Mouse (Mus musculus) liver, embryonic 12.5 days (tissue): ENCODE results near the gene Adm. TPM values are rescaled to one million over a fixed set of nuclear protein-coding genes. Genes with fewer than 3 reads are reported as not detected.

Source experiments
- ATAC-seq: fragments of 200-750 bp; cut with Nextera tagmentation; 2 replicates; pipeline ENCODE4 v1.8.0; 2017; ENCODE audit warnings: moderate number of reproducible peaks, mild to moderate bottlenecking, moderate library complexity
- H3K27ac ChIP-seq: fragments of 300-500 bp; sonication (generic); 2 replicates; pipeline ENCODE4 v1.5.1; 2016; ENCODE audit warnings: mild to moderate bottlenecking
- H3K27me3 ChIP-seq: fragments of 300-500 bp; sonication (generic); replicated peaks from 2 replicates; pipeline ENCODE4 v1.6.1; 2016; ENCODE audit warnings: mild to moderate bottlenecking, moderate library complexity
- H3K36me3 ChIP-seq: fragments of 300-500 bp; sonication (generic); 2 replicates; pipeline ENCODE4 v1.6.1; 2016; ENCODE audit warnings: mild to moderate bottlenecking, moderate library complexity
- H3K4me1 ChIP-seq: fragments of 300-500 bp; sonication (generic); 2 replicates; pipeline ENCODE4 v1.6.1; 2016
- H3K4me2 ChIP-seq: fragments of 300-500 bp; sonication (generic); 2 replicates; pipeline ENCODE4 v1.6.1; 2016; ENCODE audit warnings: mild to moderate bottlenecking, moderate library complexity
- H3K4me3 ChIP-seq: fragments of 300-500 bp; sonication (generic); 2 replicates; pipeline ENCODE4 v1.5.1; 2016; ENCODE audit warnings: mild to moderate bottlenecking, moderate library complexity
- H3K9ac ChIP-seq: fragments of 300-500 bp; sonication (generic); 2 replicates; pipeline ENCODE4 v1.6.1; 2016; ENCODE audit warnings: mild to moderate bottlenecking, moderate library complexity
- H3K9me3 ChIP-seq: fragments of 300-500 bp; sonication (generic); replicated peaks from 2 replicates; pipeline ENCODE4 v1.6.1; 2016; ENCODE audit warnings: mild to moderate bottlenecking, moderate library complexity
- WGBS: fragments of 180-500 bp; shearing (Covaris S2); methylation state at CpG from one replicate; pipeline ENCODE4 v1.1.7; 2016; ENCODE audit not compliant: insufficient replicate concordance; 5-methylcytosine and 5-hydroxymethylcytosine counted together
- polyA plus RNA-seq: library from polyadenylated mRNA; unstranded; fragments of >200 nt; fragmentation: Nextera tagmentation; extraction: Ambion mirVana; gene quantifications from 2 replicates; pipeline ENCODE4 v1.2.1, GENCODE M21; 2016

Gene Adm
- polyA plus RNA-seq, 1 experiment from 2014 or later, result 8.9 TPM

DNA sequence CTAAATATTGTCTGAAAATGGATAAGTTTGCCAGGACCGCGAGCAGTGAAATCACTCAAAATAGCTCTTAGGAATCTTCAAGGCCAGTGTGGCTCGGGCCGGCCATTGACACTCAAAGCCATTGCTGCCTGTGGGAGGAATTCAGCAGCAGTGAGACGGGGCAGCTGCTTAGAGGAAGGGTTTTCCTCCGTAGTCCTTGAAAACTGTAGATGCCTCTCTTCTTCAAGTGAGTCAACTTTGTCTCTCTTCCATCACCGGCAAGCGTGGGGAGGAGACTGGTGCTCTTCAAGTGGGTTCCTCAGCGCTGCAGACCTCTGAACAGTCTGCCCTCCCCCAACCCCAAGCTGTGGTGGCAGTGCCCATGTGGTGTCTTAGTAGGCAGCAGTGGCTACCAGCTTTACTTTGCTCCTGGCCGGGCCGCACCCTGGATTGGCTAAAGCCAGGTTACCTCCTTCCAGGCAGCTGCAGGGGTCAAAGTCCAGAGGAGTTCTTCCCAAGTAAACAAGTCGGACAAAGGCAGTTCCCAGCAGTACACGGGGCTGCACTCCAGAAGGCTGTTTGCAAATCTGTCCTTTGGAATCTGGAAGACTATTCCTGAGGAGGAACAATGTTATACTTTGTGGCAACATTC is 21.1 kb downstream of the Adm start:
- 0 out of 2 replicates have a peak, but pooled peaks have one; percentile 30 for ATAC-seq
- no peak overlapping the region for H3K4me2 ChIP-seq

DNA sequence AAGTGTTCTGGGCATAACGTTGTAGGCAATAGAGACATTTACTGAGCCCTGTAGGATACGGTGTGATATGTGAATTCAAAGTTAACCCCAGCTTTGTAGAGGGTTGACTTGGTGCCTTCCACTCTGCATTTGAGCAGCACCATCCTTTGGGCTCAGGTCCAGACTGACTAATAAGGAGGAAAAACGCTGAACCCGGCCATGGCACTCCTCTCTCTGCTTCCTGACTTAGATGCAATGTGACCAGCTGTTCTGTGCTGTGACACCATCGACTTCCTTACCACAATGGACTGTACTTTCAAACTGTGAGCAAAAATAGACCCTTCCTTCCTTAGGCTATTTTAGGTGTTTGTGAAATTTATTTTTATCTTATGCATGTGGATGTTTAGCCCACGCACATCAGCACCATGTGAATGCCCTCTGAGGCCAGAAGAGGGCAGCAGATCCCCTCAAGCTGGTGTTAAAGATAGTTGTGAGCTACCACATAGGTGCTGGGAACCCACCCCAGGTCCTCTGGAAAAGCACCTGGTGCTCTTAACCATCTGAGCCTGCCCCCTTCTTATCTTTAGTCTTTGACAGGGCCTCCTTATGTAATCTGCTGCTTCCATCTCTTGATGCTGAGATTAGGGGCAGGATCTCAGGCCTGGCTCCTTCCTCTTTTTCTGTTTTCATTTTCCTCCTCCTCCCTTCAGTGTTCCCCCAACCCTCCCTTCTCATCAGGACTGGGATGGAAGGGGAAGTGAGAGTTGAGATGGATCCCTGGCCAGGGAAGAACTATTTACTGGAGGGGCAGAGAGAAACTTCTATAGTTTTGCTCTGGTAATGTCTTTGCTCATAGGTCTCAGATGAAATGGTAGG is 21.9 kb downstream of the Adm start:
- Histone ChIP-seq H3K27me3 (no peaks in the 10 kb centered on the region), H3K9me3 (peaks cover 5% of the 10 kb centered on the region; the same call in 1 of the 2 replicates), H3K4me3 (no peak overlapping the region), H3K9ac (no peak overlapping the region), H3K4me2 (no peak overlapping the region), H3K36me3 (no peaks in the 10 kb centered on the region), H3K4me1 (no peaks in the 10 kb centered on the region), H3K27ac (no peak overlapping the region)
- no peak for ATAC-seq
- 56% methylated on average over 6 of the region's 6 CpGs for WGBS

More for the DNA sequence above, 21.1 kb downstream of the Adm start:
- peaks cover 5% of the 10 kb centered on the region; the same call in 1 of the 2 replicates for H3K9me3 ChIP-seq
- H3K4me3 ChIP-seq, result no peak overlapping the region
- H3K27ac ChIP-seq, result no peak overlapping the region
- H3K4me1 ChIP-seq, result no peaks in the 10 kb centered on the region
- 69% methylated on average over 13 of the region's 13 CpGs for WGBS
- no peaks in the 10 kb centered on the region for H3K36me3 ChIP-seq
- H3K27me3 ChIP-seq, result no peaks in the 10 kb centered on the region
- H3K9ac ChIP-seq, result no peak overlapping the region

DNA sequence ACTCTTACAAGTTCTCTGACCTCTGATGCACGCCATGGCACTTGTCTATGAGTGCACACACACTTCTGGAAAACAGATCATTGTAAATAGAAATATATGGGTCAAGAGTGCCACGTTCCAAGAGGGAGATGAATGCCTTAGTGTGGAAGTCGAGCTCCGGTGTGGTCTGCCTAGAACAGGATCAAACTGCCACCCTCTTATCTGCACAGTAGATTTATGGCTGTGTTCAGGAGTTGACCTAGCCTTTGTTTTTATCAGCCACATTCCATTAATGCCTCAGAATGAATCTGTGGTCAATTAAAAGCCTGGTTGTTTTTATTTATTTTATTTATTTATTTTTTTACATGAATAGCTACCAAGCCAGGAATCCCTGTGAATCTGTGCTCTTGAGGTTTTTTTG is 23.0 kb downstream of the Adm start:
- no peaks in the 10 kb centered on the region for H3K27me3 ChIP-seq
- peaks cover 5% of the 10 kb centered on the region; the same call in 1 of the 2 replicates for H3K9me3 ChIP-seq
- H3K4me3 ChIP-seq, result no peak overlapping the region
- no peaks in the 10 kb centered on the region for H3K36me3 ChIP-seq
- WGBS, result 57% methylated on average over 4 of the region's 4 CpGs
- H3K27ac ChIP-seq, result no peak overlapping the region
- no peak overlapping the region for H3K4me2 ChIP-seq
- ATAC-seq, result no peak
- no peak overlapping the region for H3K9ac ChIP-seq
- H3K4me1 ChIP-seq, result no peaks in the 10 kb centered on the region

DNA sequence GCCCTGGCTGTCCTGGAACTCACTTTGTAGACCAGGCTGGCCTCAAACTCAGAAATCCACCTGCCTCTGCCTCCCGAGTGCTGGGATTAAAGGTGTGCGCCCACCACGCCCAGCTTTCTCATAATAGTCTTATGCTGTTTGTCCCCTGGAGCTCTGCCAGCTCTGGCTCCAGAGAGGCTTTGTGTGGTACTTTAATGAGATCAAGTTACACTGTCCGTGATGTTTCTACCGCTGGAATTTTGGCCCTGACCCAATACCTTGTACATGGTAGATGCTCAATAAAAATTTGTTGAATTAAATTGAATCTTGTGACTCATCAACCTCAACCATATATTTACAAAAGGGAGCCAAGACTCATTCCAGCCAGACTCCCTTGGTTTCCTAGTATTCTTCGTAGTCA is 23.6 kb downstream of the Adm start:
- Histone ChIP-seq H3K4me3 (no peak overlapping the region), H3K27me3 (no peaks in the 10 kb centered on the region), H3K4me1 (no peaks in the 10 kb centered on the region), H3K9me3 (peaks cover 5% of the 10 kb centered on the region; the same call in 1 of the 2 replicates), H3K36me3 (no peaks in the 10 kb centered on the region), H3K4me2 (no peak overlapping the region), H3K9ac (no peak overlapping the region), H3K27ac (no peak overlapping the region)
- WGBS, result 64% methylated on average over 6 of the region's 6 CpGs
- no peak for ATAC-seq

DNA sequence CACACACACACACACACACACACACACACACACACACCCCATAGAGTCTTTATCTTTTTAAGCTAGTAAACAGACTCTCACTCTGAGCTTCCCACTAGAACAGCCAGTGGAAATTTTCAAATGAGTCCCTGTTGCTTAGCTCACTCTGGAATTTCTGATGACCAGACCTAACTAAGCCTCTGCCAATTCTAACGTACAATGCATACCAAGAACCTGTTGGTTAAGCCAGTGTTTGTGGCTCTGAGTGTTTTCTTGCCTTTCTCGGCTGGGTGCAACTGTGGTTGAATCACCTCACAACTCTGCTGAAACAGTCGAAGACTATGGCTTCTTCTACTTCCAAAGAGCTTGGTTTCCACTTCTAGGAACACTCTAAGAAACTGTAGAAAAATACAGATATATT is 27.8 kb downstream of the Adm start:
- WGBS, result 61% methylated on average over 3 of the region's 3 CpGs

DNA sequence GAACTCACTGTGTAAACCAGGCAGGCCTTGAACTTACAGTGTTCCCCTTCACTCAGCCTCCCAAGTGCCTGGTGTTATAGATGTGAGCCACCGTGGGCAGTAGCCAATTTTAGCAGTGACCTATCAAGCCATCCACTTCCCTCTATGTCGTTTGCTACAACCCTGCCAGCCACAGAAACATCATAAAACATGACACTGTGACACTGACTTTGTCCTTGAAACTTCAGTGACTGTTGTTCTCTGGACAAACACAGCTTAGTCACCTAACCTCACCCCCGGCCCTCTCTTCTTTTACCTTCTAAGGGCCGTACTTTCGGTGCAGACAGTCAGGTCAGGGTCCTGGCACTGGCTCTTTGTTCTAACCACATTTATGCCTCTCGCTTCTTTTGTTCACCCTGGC is 28.5 kb downstream of the Adm start:
- Histone ChIP-seq H3K9ac (no peak overlapping the region), H3K27me3 (no peaks in the 10 kb centered on the region), H3K27ac (no peak overlapping the region), H3K4me1 (no peaks in the 10 kb centered on the region), H3K36me3 (no peaks in the 10 kb centered on the region), H3K4me3 (no peak overlapping the region), H3K4me2 (no peak overlapping the region), H3K9me3 (no peaks in the 10 kb centered on the region)
- WGBS, result 44% methylated on average over 6 of the region's 6 CpGs
- ATAC-seq, result no peak

More for the DNA sequence above, 27.8 kb downstream of the Adm start:
- no peak overlapping the region for H3K27ac ChIP-seq
- no peaks in the 10 kb centered on the region for H3K27me3 ChIP-seq
- H3K4me1 ChIP-seq, result no peaks in the 10 kb centered on the region
- H3K36me3 ChIP-seq, result no peaks in the 10 kb centered on the region
- no peak for ATAC-seq
- H3K4me3 ChIP-seq, result no peak overlapping the region
- H3K4me2 ChIP-seq, result no peak overlapping the region
- no peaks in the 10 kb centered on the region for H3K9me3 ChIP-seq
- H3K9ac ChIP-seq, result no peak overlapping the region

DNA sequence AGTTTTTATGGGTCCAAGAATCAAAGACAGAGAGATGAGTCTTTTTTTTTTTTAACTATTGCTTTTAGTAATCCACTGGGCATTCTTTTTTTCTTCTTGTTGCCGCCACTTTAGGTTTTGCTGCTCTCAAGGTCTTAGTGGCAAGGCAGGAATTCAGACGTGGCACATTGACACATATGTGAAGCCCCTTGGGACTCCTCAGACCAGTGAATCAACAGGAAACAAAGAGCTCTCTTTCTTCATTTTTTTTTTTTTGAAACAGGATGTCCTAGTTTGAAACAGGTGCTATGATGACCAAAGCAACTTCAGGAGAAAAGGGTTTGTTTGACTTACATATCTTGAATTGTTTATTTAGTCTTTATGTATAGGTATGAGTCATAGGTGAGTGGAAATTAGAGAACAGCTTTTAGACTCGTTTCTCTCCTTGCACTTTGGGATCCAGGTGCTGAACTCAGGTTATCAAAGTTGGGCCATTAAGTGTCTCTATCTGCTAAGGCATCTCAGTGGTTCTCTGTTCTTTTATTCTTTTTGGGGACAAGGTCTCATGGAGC is 31.0 kb downstream of the Adm start:
- no peak for ATAC-seq
- Histone ChIP-seq H3K27ac (no peak overlapping the region), H3K9ac (no peak overlapping the region), H3K36me3 (no peaks in the 10 kb centered on the region), H3K9me3 (no peaks in the 10 kb centered on the region), H3K4me1 (no peaks in the 10 kb centered on the region), H3K27me3 (no peaks in the 10 kb centered on the region), H3K4me3 (no peak overlapping the region), H3K4me2 (no peak overlapping the region)
- 46% methylated on average over 3 of the region's 3 CpGs for WGBS

DNA sequence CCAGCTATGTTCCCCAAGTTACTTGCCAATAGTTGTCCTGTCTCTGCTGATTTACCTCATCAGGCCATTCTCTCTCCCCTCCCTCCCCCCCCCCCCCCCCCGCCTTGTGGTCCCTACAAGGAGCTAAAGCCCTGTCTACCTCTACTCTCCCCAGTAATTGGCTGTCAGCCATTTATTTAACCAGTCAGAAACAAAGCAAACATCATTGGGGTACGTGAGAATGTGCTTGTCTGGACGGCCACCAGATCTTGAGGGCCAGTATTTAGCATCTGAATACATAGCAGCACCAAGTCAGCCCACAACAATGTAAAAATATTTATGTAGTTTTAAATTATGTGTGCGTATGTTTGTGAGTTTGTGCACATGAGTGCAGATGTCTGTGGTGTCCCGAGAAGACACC is 39.1 kb downstream of the Adm start:
- Histone ChIP-seq H3K27ac (no peak overlapping the region), H3K9me3 (no peaks in the 10 kb centered on the region), H3K4me3 (no peak overlapping the region), H3K36me3 (no peaks in the 10 kb centered on the region), H3K27me3 (no peaks in the 10 kb centered on the region), H3K4me1 (no peaks in the 10 kb centered on the region), H3K9ac (no peak overlapping the region), H3K4me2 (no peak overlapping the region)
- WGBS, result 66% methylated on average over 4 of the region's 5 CpGs
- ATAC-seq, result no peak

DNA sequence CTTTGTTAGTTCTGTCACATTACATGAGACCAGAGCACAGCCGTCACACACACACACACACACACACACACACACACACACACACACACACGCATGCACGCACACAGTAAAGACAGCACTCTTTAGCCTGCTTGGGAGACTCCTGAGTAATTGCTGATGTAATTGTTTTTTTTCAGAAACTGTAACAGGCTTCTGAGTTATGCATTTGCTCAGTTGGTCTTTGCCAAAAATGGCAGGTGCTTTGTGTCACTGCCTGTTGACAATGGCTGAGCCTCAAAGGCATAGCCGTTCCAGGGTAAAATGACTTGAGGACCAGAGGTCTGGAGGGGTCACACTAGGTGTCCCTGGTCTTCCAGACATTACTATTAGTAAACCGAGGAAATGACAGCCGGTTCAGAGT is 40.8 kb downstream of the Adm start:
- Histone ChIP-seq H3K27ac (no peak overlapping the region), H3K4me1 (no peaks in the 10 kb centered on the region), H3K9me3 (no peaks in the 10 kb centered on the region), H3K4me2 (no peak overlapping the region), H3K27me3 (no peaks in the 10 kb centered on the region), H3K36me3 (no peaks in the 10 kb centered on the region), H3K9ac (no peak overlapping the region), H3K4me3 (no peak overlapping the region)
- no peak for ATAC-seq
- 81% methylated on average over 6 of the region's 6 CpGs for WGBS

DNA sequence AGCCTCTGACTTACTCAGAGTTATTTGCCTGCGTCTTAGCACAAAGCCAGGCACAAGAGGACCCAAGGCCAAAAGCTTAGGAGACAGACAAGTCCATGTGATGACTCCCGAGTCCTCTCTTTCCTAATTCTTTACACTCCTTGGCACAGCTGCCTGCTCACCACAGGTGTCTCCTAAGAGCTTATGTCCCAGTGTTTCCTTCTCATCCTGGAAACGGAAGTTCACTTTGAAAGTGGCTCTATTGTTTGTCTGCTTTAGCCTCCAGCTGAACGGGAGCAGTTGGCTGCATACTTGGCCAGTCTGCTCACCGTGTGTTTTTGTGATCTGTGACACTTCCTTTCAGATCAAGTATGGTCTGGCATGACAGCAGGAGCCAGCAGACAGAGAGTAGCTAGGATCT is 41.3 kb downstream of the Adm start:
- H3K9ac ChIP-seq, result no peak overlapping the region
- H3K9me3 ChIP-seq, result no peaks in the 10 kb centered on the region
- H3K27ac ChIP-seq, result no peak overlapping the region
- no peak overlapping the region for H3K4me3 ChIP-seq
- 35% methylated on average over 5 of the region's 5 CpGs for WGBS
- no peaks in the 10 kb centered on the region for H3K4me1 ChIP-seq
- no peak for ATAC-seq
- no peak overlapping the region for H3K4me2 ChIP-seq
- no peaks in the 10 kb centered on the region for H3K36me3 ChIP-seq
- no peaks in the 10 kb centered on the region for H3K27me3 ChIP-seq

DNA sequence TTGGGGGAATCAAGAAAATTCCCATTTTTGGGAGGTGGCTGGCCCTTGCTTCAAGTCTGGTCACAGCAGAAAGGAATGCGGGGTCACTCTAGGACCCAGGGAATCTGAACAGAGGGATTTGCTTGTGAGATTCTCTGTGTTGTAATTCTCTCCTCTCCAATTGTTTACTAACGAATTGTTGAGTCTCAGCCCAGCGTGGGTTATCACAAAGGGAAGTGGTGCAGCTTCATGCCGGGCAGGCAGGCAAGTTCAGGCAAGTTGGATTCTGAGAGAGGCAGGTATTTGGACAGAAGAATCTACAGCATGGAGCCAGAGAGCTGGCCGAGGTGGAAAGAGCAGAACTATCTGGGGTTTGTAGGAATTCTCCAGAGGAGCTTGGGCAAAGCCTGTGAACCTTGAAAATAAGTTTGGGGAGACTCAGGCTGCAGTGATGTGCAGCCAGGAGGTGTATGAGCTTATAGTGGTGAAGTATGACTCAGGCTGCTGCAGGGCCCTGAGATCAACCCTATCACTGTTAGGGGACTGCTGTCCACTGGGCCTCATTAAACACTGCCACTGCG is 43.7 kb downstream of the Adm start:
- Histone ChIP-seq H3K4me1 (no peaks in the 10 kb centered on the region), H3K4me3 (no peak overlapping the region), H3K9me3 (no peaks in the 10 kb centered on the region), H3K27ac (no peak overlapping the region), H3K4me2 (no peak overlapping the region), H3K27me3 (no peaks in the 10 kb centered on the region), H3K9ac (no peak overlapping the region), H3K36me3 (no peaks in the 10 kb centered on the region)
- ATAC-seq, result no peak
- WGBS, result 43% methylated on average over 6 of the region's 6 CpGs
